Mouse (Mus musculus): ENCODE measurements around the gene Olfr968.

GRCm38 (mm10) chr9:39745949-39746348, 37.1 kb downstream of the Olfr968 start, which contains the start of gene Olfr967:
- TF ChIP-seq EP300 (IDR thresholded peaks at IDR 0.05; ENCODE audit: low read depth) (no peak), CTCF (IDR thresholded peaks at IDR 0.05; ENCODE audit: low read depth) (no peak)
